Mouse (Mus musculus) CH12.LX (cell line): Measurements from ENCODE around the gene Gm45213.

Experiments used
- BHLHE40 ChIP-seq: IDR thresholded peaks from 2 replicates; pipeline ENCODE4 v1.6.1; 2011; ENCODE audit warnings: mild to moderate bottlenecking, low read depth, low read length, improper control_type of control experiment
- CTCF ChIP-seq, 2 experiments: IDR thresholded peaks in 1 of 2; conservative IDR thresholded peaks in 1 of 2; 2 replicates each; pipeline ENCODE4 v1.5.1; 2011 to 2012; ENCODE audit warnings: low read depth in 2 of 2, low read length in 2 of 2, improper control_type of control experiment in 1 of 2, inconsistent platforms in 1 of 2, mild to moderate bottlenecking in 1 of 2, moderate library complexity in 1 of 2
- EP300 ChIP-seq: IDR thresholded peaks from 2 replicates; pipeline ENCODE4 v1.6.1; 2011; ENCODE audit warnings: low read length, improper control_type of control experiment
- HCFC1 ChIP-seq: IDR thresholded peaks from 2 replicates; pipeline ENCODE4 v1.6.1; 2012; ENCODE audit warnings: low read depth, mild to moderate bottlenecking, inconsistent platforms, low read length, improper control_type of control experiment
- MAFK ChIP-seq: IDR thresholded peaks from 2 replicates; pipeline ENCODE4 v1.6.1; 2011; ENCODE audit warnings: low read length, improper control_type of control experiment; ENCODE audit not compliant: insufficient replicate concordance
- MAZ ChIP-seq: IDR thresholded peaks from 2 replicates; pipeline ENCODE4 v1.6.1; 2012; ENCODE audit warnings: low read depth, mild to moderate bottlenecking, inconsistent platforms, low read length, improper control_type of control experiment, moderate library complexity
- MEF2A ChIP-seq: IDR thresholded peaks from 2 replicates; pipeline ENCODE4 v1.6.1; 2014; ENCODE audit warnings: low read depth, mild to moderate bottlenecking, inconsistent platforms, low read length, improper control_type of control experiment, borderline replicate concordance
- NRF1 ChIP-seq: IDR thresholded peaks from 2 replicates; pipeline ENCODE4 v1.6.1; 2014; ENCODE audit warnings: low read depth, mild to moderate bottlenecking, inconsistent platforms, low read length, improper control_type of control experiment, moderate library complexity
- POLR2A ChIP-seq: IDR thresholded peaks from 2 replicates; pipeline ENCODE4 v1.6.1; 2011; ENCODE audit warnings: low read depth, mild to moderate bottlenecking, improper control_type of control experiment, low read length
- RAD21 ChIP-seq: IDR thresholded peaks from 2 replicates; pipeline ENCODE4 v1.6.1; 2011; ENCODE audit warnings: low read depth, mild to moderate bottlenecking, low read length, improper control_type of control experiment, moderate library complexity
- TCF12 ChIP-seq: IDR thresholded peaks from 2 replicates; pipeline ENCODE4 v1.6.1; 2014; ENCODE audit warnings: low read depth, mild to moderate bottlenecking, inconsistent platforms, low read length, improper control_type of control experiment
- UBTF ChIP-seq: IDR thresholded peaks from 2 replicates; pipeline ENCODE4 v1.6.1; 2012; ENCODE audit warnings: low read depth, mild to moderate bottlenecking, inconsistent platforms, low read length, improper control_type of control experiment, moderate library complexity
- ZC3H11A ChIP-seq: IDR thresholded peaks from 2 replicates; pipeline ENCODE4 v1.6.1; 2012; ENCODE audit warnings: low read depth, mild to moderate bottlenecking, inconsistent platforms, low read length, improper control_type of control experiment

- TF ChIP-seq UBTF (no peak), BHLHE40 (no peak), MEF2A (no peak), RAD21 (no peak), POLR2A (no peak), CTCF (conservative IDR thresholded peaks at IDR 0.05 in 1 of 2, IDR thresholded peaks at IDR 0.05 in 1 of 2; ENCODE audit: low read depth in 2 of 2, low read length in 2 of 2) (no peak), NRF1 (no peak), MAFK (no peak), MAZ (no peak), HCFC1 (no peak), ZC3H11A (no peak), EP300 (no peak), TCF12 (no peak)
Observed at GRCm38 (mm10) chr7:66087652-66088051, 44.2 kb downstream of the Gm45213 start.
